Mouse (Mus musculus): Measurements from ENCODE around the gene Pex12.
"Not testable (repeated sequence)": the region's sequence is repeated elsewhere in the genome, so short reads cannot be mapped to it uniquely, and the experiment has no call there.

Gene Pex12

DNA sequence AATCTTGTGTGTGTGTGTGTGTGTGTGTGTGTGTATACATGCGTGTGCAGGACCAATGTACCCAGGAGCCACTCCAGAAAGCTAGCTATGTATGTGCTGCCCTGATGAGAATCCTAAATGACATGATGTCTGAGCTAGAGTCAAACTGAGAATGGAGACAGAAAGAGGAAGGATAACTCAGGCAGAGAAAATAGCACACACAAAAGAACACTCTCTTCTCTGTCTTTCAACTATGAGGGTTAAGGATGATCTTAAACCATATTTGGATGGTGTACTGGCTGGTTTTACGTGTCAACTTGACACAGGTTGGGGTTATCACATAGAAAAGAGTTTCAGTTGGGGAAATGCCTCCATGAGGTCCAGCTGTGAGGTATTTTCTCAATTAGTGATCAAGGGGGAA is 12.8 kb downstream of the Pex12 start:
- in situ Hi-C loops (cut with MboI; ENCODE audit: low sequenced_read_pairs), result no loop called here

DNA sequence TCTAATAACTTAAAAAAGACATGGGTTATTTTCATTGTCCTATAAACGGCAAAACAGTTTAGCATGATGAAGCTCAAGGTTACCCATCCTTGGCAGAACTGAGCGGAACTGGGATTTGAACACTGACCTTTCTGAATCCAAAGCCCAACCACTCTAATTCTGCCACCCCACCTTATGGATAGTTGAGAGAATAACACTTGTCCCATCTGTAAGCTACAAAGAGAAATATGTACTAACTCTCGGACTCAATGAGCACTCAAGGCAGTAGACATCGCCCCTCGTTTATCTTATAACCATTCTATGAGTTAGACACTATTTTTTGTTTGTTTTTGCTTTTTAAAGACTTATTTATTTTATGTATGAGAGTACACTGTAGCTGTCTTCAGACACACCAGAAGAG is 13.3 kb downstream of the Pex12 start:
- in situ Hi-C loops (cut with MboI; ENCODE audit: low sequenced_read_pairs), result no loop called here

DNA sequence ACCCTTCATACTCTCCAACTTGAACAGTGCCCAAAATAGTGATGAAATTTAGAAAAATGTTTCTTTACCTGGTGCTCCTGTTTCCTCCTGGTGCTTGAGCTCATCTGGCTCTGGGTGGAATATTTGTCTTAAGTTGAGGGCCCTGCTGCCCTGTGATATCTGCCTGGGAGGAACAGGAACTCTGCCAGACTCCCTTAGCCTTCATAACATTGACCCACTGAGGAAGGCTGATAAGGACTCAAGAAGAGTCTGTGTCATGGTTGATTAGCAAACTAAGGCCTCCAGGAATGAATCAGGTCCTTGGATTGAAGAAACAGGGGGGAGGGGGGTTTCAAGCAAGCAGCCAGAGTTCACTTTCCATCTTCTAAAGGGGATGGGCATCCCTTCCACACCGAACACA is 15.8 kb downstream of the Pex12 start, which contains the start of gene Slfn14:
Slfn14 (minus strand) TSS at position 161 of the 400 bp plus-strand sequence.
- in situ Hi-C loops (cut with MboI; ENCODE audit: low sequenced_read_pairs), result no loop called here

DNA sequence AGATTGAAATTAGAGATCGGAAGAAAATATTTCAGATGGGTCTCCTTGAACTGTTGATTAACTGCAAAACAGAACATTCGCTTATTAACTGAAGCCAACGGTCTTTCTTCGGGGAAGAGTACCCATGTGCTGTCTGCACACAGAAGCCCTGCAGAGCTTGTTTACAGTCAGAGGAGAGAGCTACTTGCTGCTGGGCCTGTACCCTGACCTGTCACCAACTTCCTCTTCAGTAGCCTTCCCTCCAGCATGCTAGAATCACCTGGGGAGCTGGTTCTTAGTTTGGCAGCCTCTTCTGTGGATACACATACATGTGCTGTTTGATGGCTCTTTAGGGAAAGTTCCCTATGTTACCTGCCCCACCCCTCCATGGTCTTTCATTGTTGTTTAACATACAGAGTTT is 16.8 kb downstream of the Pex12 start:
- in situ Hi-C loops (cut with MboI; ENCODE audit: low sequenced_read_pairs), result no loop called here

DNA sequence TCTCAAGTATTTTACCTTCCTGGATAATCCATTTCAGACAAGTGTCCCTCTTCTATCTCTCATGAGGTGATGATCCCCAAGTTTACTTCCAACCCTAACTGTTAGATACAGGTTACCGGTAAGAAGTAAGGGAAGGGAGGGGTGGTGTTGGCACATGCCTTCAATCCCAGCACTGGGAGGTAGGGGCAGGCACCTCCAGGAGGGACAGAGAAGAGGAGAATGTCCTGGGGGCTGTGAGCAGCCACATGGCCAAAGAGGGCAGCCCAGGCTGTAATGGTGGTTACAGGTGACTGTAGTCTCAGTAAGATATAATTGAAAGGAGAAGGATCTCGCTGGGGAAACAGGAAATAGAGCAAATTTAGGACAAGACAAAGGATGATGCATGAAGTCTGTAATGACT is 20.3 kb downstream of the Pex12 start:
- in situ Hi-C loops (cut with MboI; ENCODE audit: low sequenced_read_pairs), result no loop called here

DNA sequence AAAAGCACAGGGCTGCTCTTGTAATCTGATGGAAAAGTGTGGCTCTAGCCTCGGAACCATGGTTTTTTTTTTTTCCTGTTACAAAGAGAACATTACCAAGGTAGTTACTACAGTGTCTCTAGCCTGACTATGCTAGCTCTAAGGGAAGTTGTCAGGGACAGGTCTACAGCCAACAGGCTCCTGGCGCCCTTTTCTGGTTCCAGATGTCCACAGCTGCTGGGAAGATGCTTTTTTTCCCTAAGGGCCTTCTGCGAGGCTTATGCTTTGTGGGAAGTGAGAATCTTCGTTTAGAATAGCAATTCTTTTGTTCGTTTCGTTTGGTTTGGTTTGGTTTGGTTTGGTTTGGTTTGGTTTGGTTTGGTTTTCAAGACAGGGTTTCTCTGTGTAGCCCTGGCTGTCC is 22.7 kb downstream of the Pex12 start:
- in situ Hi-C loops (cut with MboI; ENCODE audit: low sequenced_read_pairs), result no loop called here

DNA sequence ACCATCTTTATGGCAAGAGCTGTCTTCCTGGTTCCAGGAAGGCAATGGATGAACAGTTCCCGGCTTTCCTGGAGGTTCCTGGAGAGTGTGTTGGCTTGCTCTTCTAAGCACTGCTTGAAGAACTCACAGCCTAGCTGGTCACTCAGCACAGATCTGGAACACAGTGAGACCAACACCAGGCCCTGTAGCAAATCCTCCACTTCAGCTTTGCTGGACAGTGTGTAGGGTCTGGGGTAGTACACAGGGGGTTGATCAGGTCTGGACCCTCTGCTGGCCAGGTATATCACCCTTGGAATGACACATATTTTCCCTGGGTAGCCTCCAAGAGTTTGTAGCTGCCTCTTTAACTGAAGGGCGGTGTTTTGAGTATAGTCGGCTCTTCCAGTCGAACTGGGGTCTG is 23.4 kb downstream of the Pex12 start:
- in situ Hi-C loops (cut with MboI; ENCODE audit: low sequenced_read_pairs), result no loop called here

DNA sequence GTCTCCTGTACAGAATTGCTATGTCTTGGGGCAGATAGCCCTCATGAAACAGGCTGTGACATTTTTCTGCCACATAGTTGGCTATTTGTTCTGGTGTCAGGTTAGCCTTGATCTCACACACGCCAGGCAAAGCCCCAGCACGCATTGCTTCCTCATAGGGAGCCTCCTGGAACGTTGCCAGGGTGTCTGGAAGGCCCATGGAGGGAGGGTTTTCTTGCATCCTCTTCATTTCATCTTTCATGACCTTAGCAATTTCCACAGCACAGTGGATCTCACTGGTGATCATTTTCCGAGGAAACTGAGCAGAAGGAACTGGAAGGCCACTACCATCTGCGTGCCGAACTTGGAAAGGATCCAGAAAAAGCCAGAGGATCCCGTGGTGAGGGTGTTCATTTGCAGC is 26.1 kb downstream of the Pex12 start:
- in situ Hi-C loops (cut with MboI; ENCODE audit: low sequenced_read_pairs), result no loop called here

DNA sequence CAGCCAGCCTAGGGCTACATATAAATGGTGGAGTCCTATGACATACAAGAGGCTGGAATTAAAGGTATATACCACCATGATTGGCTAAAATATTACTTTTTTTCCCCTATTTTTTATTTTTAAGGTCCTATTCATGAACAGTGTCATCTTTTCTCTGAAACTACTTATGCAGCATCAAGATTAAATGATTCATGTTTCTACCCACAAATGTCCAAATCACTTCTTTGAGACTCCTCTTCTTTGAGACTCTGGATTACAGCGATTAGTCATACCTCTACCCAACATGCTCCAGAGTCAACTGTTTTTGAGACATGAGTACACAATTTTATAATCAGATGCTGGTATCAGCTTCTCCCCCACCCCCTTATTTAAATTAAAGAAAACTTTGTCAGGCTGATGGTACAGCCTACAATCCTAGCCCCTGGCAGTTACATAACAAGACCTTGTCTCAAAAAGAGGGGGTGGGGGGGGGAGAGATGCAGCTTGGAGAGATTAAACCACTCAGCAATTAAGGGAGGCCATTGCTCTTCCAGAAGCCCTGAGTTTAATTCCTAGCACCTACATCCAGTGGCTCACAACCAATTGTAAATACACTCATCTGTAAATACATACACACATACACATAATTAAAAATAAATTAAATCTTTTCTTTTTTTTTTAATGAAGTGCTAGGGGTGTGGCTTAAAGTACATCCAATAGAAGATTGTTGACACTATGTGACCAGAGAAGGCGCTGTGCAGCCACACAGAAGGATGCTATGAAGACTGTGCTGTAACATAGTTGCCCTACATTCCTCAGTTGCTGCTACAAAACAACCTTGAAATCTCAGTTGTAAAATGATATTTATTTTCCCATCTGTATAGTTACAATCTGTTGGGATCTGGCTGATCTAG is 30.2 kb downstream of the Pex12 start:
- in situ Hi-C loops (cut with MboI; ENCODE audit: low sequenced_read_pairs), result no loop called here

DNA sequence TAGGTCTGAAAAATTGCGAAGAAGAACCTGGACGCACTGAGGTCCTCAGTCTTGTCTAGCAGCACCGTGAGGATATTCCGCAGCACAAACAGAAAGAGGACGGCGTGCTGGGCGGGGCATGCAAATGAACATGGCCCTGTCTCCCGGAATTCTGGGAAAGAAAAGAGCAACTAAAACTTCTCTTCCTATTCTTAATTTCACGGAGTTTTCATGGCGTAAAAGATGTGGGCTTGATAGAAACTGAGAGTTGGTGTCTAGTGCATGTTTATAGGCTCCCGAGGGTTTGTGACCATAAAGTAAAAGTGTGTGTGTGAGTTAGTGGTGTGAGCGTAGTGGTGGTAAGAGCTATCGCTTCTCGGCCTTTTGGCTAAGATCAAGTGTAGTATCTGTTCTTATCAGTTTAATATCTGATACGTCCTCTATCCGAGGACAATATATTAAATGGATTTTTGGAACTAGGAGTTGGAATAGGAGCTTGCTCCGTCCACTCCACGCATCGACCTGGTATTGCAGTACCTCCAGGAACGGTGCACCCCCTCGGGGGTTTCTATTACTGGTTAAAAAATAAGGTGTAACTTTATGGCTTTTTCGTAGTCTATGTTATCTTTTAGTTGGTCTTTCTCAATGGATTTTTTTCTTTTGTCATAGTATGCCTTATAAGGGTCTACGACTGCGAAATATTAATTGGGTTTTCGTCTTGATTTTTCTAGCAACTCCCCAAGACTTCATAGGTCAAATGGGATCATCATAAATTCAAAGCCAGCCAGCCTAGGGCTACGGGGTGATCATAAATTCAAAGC is 31.0 kb downstream of the Pex12 start:
- in situ Hi-C loops (cut with MboI; ENCODE audit: low sequenced_read_pairs), result no loop called here

DNA sequence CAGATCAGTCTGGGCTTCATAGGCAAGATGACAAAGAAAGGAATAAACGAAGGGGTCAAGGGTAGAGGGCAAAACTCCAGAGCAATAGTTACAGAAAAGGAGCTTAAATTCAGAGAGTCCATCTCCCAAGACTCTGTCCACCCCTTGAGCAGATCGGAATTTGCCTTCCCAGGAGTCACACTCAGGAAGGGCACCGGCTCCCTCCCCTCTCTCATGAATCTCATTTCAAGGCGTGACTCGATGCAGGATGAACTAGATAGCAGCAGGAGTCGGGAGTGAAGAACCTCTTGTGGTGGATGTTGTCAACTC is 31.6 kb downstream of the Pex12 start:
- in situ Hi-C loops (cut with MboI; ENCODE audit: low sequenced_read_pairs), result no loop called here

DNA sequence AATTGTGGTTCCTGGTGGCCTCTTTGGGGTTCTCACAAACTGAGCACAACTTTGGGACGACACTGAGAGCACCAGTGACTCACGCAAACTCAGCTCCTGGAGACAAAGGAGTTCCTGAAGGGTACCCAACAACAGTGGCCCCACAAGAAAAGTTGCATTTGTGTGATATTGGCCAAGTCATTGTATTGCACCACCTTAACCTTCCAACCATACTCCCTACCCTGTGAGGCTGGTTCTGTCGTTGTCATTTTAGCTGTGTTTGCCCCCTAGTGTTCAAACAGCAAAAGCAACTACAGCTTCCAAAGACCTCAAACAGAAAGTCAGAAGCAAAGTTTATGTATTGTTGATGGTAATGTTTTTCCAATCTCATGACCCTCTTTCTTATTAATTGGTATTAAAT is 39.2 kb downstream of the Pex12 start:
- in situ Hi-C loops (cut with MboI; ENCODE audit: low sequenced_read_pairs), result no loop called here

DNA sequence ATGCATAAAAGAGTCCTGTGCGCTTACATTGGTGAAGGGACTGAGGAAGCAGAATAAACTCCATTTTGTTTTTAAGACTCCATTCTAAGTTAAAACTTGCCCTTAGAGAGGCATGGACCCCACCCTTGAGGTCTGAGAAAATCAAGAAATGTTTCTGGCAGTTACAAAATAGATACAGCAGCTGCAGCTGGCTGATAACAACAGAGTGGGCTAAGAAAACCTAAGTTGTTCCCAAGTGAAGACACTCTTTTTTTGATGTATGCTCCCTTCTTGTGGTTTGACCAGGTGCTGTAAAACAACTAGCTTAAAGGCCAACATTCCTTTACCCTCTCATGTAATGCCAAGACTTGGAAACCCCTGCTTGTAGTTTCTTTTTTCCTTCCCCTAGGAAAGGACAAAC is 39.7 kb downstream of the Pex12 start:
- in situ Hi-C loops (cut with MboI; ENCODE audit: low sequenced_read_pairs), result no loop called here

DNA sequence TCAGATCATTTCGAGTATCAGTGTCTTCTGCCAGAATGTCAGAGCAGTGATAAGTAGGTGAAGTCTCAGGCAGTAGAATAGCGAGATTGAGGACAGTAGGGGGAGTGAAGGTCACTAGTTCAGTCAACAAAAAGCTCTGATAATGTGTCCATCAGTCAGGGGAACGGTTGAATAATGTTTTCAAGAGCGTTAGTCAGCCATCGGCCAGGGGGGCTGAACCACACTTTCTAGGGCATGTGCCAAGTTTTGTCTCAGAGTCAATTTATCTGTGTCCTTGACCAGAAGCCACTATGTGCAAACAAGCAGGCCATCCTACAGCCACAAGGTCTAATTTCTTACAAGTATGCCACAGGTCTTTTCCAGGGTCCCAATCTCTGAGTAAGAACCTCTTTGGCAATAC is 45.2 kb downstream of the Pex12 start:
- in situ Hi-C loops (cut with MboI; ENCODE audit: low sequenced_read_pairs), result not testable (repeated sequence)
